Mouse (Mus musculus) heart, embryonic 14.5 days (tissue): ENCODE measurements around the gene Ccdc102a. TPM values are rescaled to one million over a fixed set of nuclear protein-coding genes. Genes with fewer than 3 reads are reported as not detected.

Source experiments
- ATAC-seq: fragments of 200-750 bp; cut with Nextera tagmentation; 2 replicates; pipeline ENCODE4 v1.8.0; 2017; ENCODE audit warnings: low read depth, moderate TSS enrichment; ENCODE audit not compliant: insufficient number of reproducible peaks, insufficient read depth, low FRiP score
- H3K27ac ChIP-seq, 2 experiments: fragments of 200-500 bp in 1 of 2; fragments of 300-500 bp in 1 of 2; sonication (generic) in 1 of 2; replicated peaks in 1 of 2; 2 replicates each; pipeline ENCODE4 v1.5.1; 2012 to 2014; ENCODE audit warnings: low read depth in 2 of 2, low read length in 2 of 2, control low read depth in 1 of 2, mild to moderate bottlenecking in 1 of 2, mixed read lengths in 1 of 2; ENCODE audit not compliant: control insufficient read depth in 1 of 2, insufficient read depth in 1 of 2
- H3K27me3 ChIP-seq: fragments of 300-500 bp; sonication (generic); 2 replicates; pipeline ENCODE4 v1.6.1; 2014; ENCODE audit warnings: mild to moderate bottlenecking, low read length, control low read depth; ENCODE audit not compliant: control insufficient read depth, insufficient read depth
- H3K36me3 ChIP-seq: fragments of 300-500 bp; sonication (generic); 2 replicates; pipeline ENCODE4 v1.6.1; 2014; ENCODE audit warnings: mild to moderate bottlenecking, control low read depth, low read length, mixed read lengths; ENCODE audit not compliant: control insufficient read depth, insufficient read depth
- H3K4me1 ChIP-seq, 2 experiments: fragments of 200-500 bp in 1 of 2; fragments of 300-500 bp in 1 of 2; sonication (generic) in 1 of 2; 2 replicates each; pipeline ENCODE4 v1.6.1; 2012 to 2014; ENCODE audit warnings: low read length in 2 of 2, control low read depth in 1 of 2, mixed read lengths in 1 of 2; ENCODE audit not compliant: control insufficient read depth in 2 of 2, insufficient read depth in 2 of 2
- H3K4me2 ChIP-seq: fragments of 300-500 bp; sonication (generic); 2 replicates; pipeline ENCODE4 v1.6.1; 2014; ENCODE audit warnings: mild to moderate bottlenecking, low read length
- H3K4me3 ChIP-seq, 2 experiments: fragments of 200-500 bp in 1 of 2; fragments of 300-500 bp in 1 of 2; sonication (generic) in 1 of 2; 2 replicates each; pipeline ENCODE4 v1.5.1; 2012 to 2014; ENCODE audit warnings: low read length in 2 of 2, mild to moderate bottlenecking in 2 of 2, control low read depth in 1 of 2, low read depth in 1 of 2, moderate library complexity in 1 of 2; ENCODE audit not compliant: control insufficient read depth in 1 of 2, insufficient read depth in 1 of 2
- H3K9ac ChIP-seq: fragments of 300-500 bp; sonication (generic); 2 replicates; pipeline ENCODE4 v1.6.1; 2014; ENCODE audit warnings: mild to moderate bottlenecking, low read length
- H3K9me3 ChIP-seq: fragments of 300-500 bp; sonication (generic); 2 replicates; pipeline ENCODE4 v1.6.1; 2016; ENCODE audit warnings: low read length, control low read depth; ENCODE audit not compliant: control insufficient read depth
- WGBS: fragments of 180-500 bp; shearing (Covaris S2); extraction: QIAGEN DNeasy Blood & Tissue Kit; methylation state at CpG from one replicate; pipeline ENCODE4 v1.1.7; 2014; 5-methylcytosine and 5-hydroxymethylcytosine counted together
- polyA plus RNA-seq: library from polyadenylated mRNA; unstranded; fragments of >200 nt; fragmentation: Nextera tagmentation; extraction: Ambion mirVana; gene quantifications from 2 replicates; pipeline ENCODE4 v1.2.1, GENCODE M21; 2014

Gene Ccdc102a
- polyA plus RNA-seq: 20.8 and 25.8 TPM in 2 replicates

GRCm38 (mm10) chr8:94917851-94918495 is at the start of gene Ccdc102a:
Ccdc102a (minus strand) TSS chr8:94918098.
- 2% methylated on average over 33 of the region's 51 CpGs for WGBS
- Histone ChIP-seq H3K27ac (peak within 1 kb of the TSS; percentile 70 to 87), H3K9me3 (no peaks in the 10 kb centered on the region), H3K4me1 (peaks cover 44 to 58% of the 10 kb centered on the region in 2 experiments), H3K4me3 (peak within 1 kb of the TSS; percentile 88 to 89), H3K36me3 (peaks cover 2% of the 10 kb centered on the region; the same call in 1 of the 2 replicates), H3K9ac (peak within 1 kb of the TSS; percentile 94), H3K27me3 (no peaks in the 10 kb centered on the region), H3K4me2 (peak within 1 kb of the TSS; percentile 89)
- peak; percentile 66 for ATAC-seq

- ATAC-seq: no peak
Measured at GRCm38 (mm10) chr8:94967554-94967953, 49.7 kb upstream of the Ccdc102a start.

GRCm38 (mm10) chr8:94967071-94967470 is 49.2 kb upstream of the Ccdc102a start:
- no peaks in the 10 kb centered on the region for H3K9me3 ChIP-seq
- H3K27me3 ChIP-seq: no peaks in the 10 kb centered on the region
- no peak overlapping the region for H3K27ac ChIP-seq
- H3K36me3 ChIP-seq: no peaks in the 10 kb centered on the region
- no peak overlapping the region for H3K4me2 ChIP-seq
- ATAC-seq: no peak
- H3K9ac ChIP-seq: no peak overlapping the region
- peaks cover 7 to 9% of the 10 kb centered on the region in 2 experiments; a peak in 3 of 4 replicates for H3K4me1 ChIP-seq
- 59% methylated on average over 4 of the region's 4 CpGs for WGBS
- no peak overlapping the region for H3K4me3 ChIP-seq

More at GRCm38 (mm10) chr8:94967554-94967953, 49.7 kb upstream of the Ccdc102a start:
- no peak overlapping the region for H3K4me3 ChIP-seq
- WGBS: 65% methylated on average over 3 of the region's 3 CpGs
- no peak overlapping the region for H3K4me2 ChIP-seq
- H3K27me3 ChIP-seq: no peaks in the 10 kb centered on the region
- peaks cover 7 to 9% of the 10 kb centered on the region in 2 experiments; a peak in 3 of 4 replicates for H3K4me1 ChIP-seq
- H3K9ac ChIP-seq: no peak overlapping the region
- no peak overlapping the region for H3K27ac ChIP-seq
- no peaks in the 10 kb centered on the region for H3K36me3 ChIP-seq
- H3K9me3 ChIP-seq: no peaks in the 10 kb centered on the region

GRCm38 (mm10) chr8:94966578-94966977 is 48.7 kb upstream of the Ccdc102a start:
- Histone ChIP-seq H3K4me3 (no peak overlapping the region), H3K4me1 (peaks cover 7 to 9% of the 10 kb centered on the region in 2 experiments; a peak in 3 of 4 replicates), H3K36me3 (no peaks in the 10 kb centered on the region), H3K9me3 (no peaks in the 10 kb centered on the region), H3K4me2 (no peak overlapping the region), H3K9ac (no peak overlapping the region), H3K27ac (no peak overlapping the region), H3K27me3 (no peaks in the 10 kb centered on the region)
- 24% methylated on average over 7 of the region's 7 CpGs for WGBS
- no peak for ATAC-seq

GRCm38 (mm10) chr8:94964828-94965227 is 46.9 kb upstream of the Ccdc102a start:
- H3K4me2 ChIP-seq: no peak overlapping the region
- WGBS: 15% methylated on average over 10 of the region's 10 CpGs
- no peaks in the 10 kb centered on the region for H3K27me3 ChIP-seq
- H3K4me3 ChIP-seq: no peak overlapping the region
- no peaks in the 10 kb centered on the region for H3K9me3 ChIP-seq
- peaks cover 7 to 9% of the 10 kb centered on the region in 2 experiments; a peak in 3 of 4 replicates for H3K4me1 ChIP-seq
- no peak for ATAC-seq
- no peak overlapping the region for H3K9ac ChIP-seq
- no peaks in the 10 kb centered on the region for H3K36me3 ChIP-seq
- no peak overlapping the region for H3K27ac ChIP-seq

- Histone ChIP-seq H3K4me3 (no peak overlapping the region), H3K4me1 (peaks cover 2 to 6% of the 10 kb centered on the region in 2 experiments; a peak in 2 of 4 replicates), H3K27ac (no peak overlapping the region), H3K9ac (no peak overlapping the region), H3K27me3 (no peaks in the 10 kb centered on the region), H3K9me3 (no peaks in the 10 kb centered on the region), H3K36me3 (no peaks in the 10 kb centered on the region), H3K4me2 (no peak overlapping the region)
- no peak for ATAC-seq
- WGBS: 76% methylated on average over 1 of the region's 1 CpGs
Measured at GRCm38 (mm10) chr8:94962201-94962600, 44.3 kb upstream of the Ccdc102a start.

- Histone ChIP-seq H3K9ac (no peak overlapping the region), H3K4me1 (peaks cover 18 to 27% of the 10 kb centered on the region in 2 experiments), H3K27me3 (no peaks in the 10 kb centered on the region)
Measured at GRCm38 (mm10) chr8:94956078-94956574, 38.2 kb upstream of the Ccdc102a start.

More at GRCm38 (mm10) chr8:94956078-94956574, 38.2 kb upstream of the Ccdc102a start:
- no peaks in the 10 kb centered on the region for H3K9me3 ChIP-seq
- no peak for ATAC-seq
- H3K4me3 ChIP-seq: no peak overlapping the region
- no peak overlapping the region for H3K4me2 ChIP-seq
- no peaks in the 10 kb centered on the region for H3K36me3 ChIP-seq
- 65% methylated on average over 1 of the region's 1 CpGs for WGBS
- no peak overlapping the region for H3K27ac ChIP-seq
